Mouse (Mus musculus): ENCODE measurements around the gene Sash1.

DNA sequence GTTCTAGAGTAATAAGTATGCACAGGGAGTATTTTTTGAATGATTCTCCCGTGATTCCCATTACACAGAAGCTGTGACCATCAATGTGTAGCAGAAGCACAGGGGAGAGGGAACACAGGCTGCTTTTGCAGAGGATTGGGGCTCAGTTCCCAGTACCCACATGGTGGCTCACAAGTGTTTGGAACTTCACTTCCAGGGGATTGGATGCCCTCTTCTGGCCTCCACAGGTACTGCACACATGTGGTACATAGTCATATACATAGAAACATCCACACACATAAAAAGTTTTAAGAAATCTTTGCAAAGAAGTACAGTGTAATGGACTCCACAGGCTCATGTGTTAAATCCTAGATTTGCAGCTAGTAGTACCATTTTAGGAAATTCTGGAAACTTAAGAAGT lies 199.7 kb downstream of the Sash1 start:
- TF ChIP-seq CTCF (IDR thresholded peaks at IDR 0.05; ENCODE audit: extremely low read depth, insufficient read depth, low read length), result no peak
- TF ChIP-seq POLR2A (IDR thresholded peaks at IDR 0.05; ENCODE audit: extremely low read depth, insufficient read depth, low read length), result no peak

All from cortical plate, adult 2 months (tissue).